Mouse (Mus musculus) 3134 (cell line): ENCODE results near the gene Ate1.
"Not testable (repeated sequence)": the region's sequence is repeated elsewhere in the genome, so short reads cannot be mapped to it uniquely, and the experiment has no call there.

Experiments
- DNase-seq: peaks from one replicate; pipeline ENCODE4 v3.0.0-alpha.2; 2011; ENCODE audit warnings: low spot score; ENCODE audit not compliant: insufficient read length; ENCODE audit errors: extremely low read depth

Ate1 gene

GRCm38 (mm10) chr7:130425991-130426390 lies 94.2 kb downstream of the Ate1 start:
- DNase-seq: no peak

- DNase-seq: no peak
Measured at GRCm38 (mm10) chr7:130419961-130420360, 100.2 kb downstream of the Ate1 start.

GRCm38 (mm10) chr7:130407622-130408021 lies 112.5 kb downstream of the Ate1 start:
- no peak for DNase-seq

GRCm38 (mm10) chr7:130403346-130403745 lies 116.8 kb downstream of the Ate1 start:
- no peak for DNase-seq

GRCm38 (mm10) chr7:130394697-130395096 lies 125.5 kb downstream of the Ate1 start:
- no peak for DNase-seq

GRCm38 (mm10) chr7:130390060-130390459 lies 130.1 kb downstream of the Ate1 start:
- not testable (repeated sequence) for DNase-seq

- no peak for DNase-seq
Measured at GRCm38 (mm10) chr7:130386308-130386707, 133.9 kb downstream of the Ate1 start.

- DNase-seq: no peak
Measured at GRCm38 (mm10) chr7:130385732-130386294, 134.4 kb downstream of the Ate1 start.

- no peak for DNase-seq
Measured at GRCm38 (mm10) chr7:130382126-130382525, 138.0 kb downstream of the Ate1 start.

- no peak for DNase-seq
Measured at GRCm38 (mm10) chr7:130381387-130381951, 138.7 kb downstream of the Ate1 start.

GRCm38 (mm10) chr7:130380769-130381355 lies 139.3 kb downstream of the Ate1 start:
- DNase-seq: no peak

GRCm38 (mm10) chr7:130380367-130380766 lies 139.8 kb downstream of the Ate1 start:
- DNase-seq: no peak

GRCm38 (mm10) chr7:130379886-130380285 lies 140.3 kb downstream of the Ate1 start:
- DNase-seq: no peak

- DNase-seq: no peak
Measured at GRCm38 (mm10) chr7:130378308-130378707, 141.9 kb downstream of the Ate1 start.

GRCm38 (mm10) chr7:130374311-130374710 lies 145.9 kb downstream of the Ate1 start:
- DNase-seq: no peak

GRCm38 (mm10) chr7:130368827-130369641 lies 151.1 kb downstream of the Ate1 start:
- DNase-seq: no peak

- no peak for DNase-seq
Measured at GRCm38 (mm10) chr7:130368036-130368826, 151.9 kb downstream of the Ate1 start.

GRCm38 (mm10) chr7:130367222-130368035 lies 152.7 kb downstream of the Ate1 start:
- no peak for DNase-seq

- DNase-seq: no peak
Measured at GRCm38 (mm10) chr7:130365711-130366110, 154.5 kb downstream of the Ate1 start.
